Mouse (Mus musculus): ENCODE measurements around the gene Sema4c. TPM values are rescaled to one million over a fixed set of nuclear protein-coding genes. Genes with fewer than 3 reads are reported as not detected.

Gene Sema4c
- total and polyA plus RNA-seq, 3 experiments = 0.70 to 3.4 (median 1.5) TPM

DNA sequence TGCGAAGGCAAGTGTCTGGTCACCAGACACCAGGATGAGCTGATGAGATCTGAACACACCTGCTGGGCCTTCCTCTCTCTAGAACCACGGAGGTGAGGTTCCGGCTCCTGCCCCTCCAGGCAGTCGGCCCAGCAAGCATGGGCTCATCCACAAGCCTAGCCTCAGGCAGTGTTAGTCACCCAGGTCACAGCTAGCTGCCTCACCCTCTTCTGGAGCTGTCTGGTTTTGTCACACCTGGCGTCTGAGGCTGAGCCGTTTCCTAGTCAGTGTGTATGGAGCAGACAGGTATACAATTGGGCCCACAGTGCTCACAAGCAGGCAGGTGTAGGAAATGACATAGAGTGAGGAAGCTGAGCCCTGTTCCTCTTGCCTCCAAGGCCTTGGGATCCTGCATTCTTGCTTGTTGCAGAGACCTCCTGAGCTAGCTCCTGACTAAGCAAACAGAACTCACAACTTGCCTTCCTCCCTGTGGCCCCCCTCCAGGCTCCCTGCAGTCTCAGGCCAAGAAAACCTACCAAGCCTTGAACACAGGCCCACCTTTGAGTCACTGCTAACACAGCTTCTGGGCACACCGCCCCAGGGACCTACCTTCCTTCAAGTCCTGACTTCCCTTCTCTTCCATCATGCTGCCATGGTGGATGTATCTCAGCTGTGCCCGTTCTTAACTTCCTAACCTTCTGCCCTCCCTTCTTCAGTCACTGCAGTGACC, 25.4 kb upstream of the Sema4c start:
- Histone ChIP-seq H3K9ac (ENCODE audit: insufficient read depth, low read depth) (no peak overlapping the region), H3K36me3 (replicated peaks in 1 of 2; ENCODE audit: control insufficient read depth in 1 of 2, insufficient read depth in 1 of 2, low read length in 1 of 2) (no peaks in the 10 kb centered on the region), H3K4me3 (replicated peaks in 1 of 3; ENCODE audit: low read depth in 2 of 3, low read length in 2 of 3, poor library complexity in 1 of 3) (no peak overlapping the region), H3K79me2 (replicated peaks; ENCODE audit: control insufficient read depth, extremely low read depth, insufficient read depth, poor library complexity, severe bottlenecking) (no peaks in the 10 kb centered on the region), H3K9me3 (replicated peaks; ENCODE audit: low read length) (no peaks in the 10 kb centered on the region), H3K4me1 (ENCODE audit: control insufficient read depth in 1 of 2, insufficient read depth in 2 of 2) (peaks cover 4 to 17% of the 10 kb centered on the region in 2 experiments), H3K27me3 (replicated peaks) (peaks cover 12% of the 10 kb centered on the region), H3K27ac (ENCODE audit: insufficient read depth, low read depth) (no peak overlapping the region), H3K4me2 (ENCODE audit: insufficient read depth, low read depth, poor library complexity, severe bottlenecking) (no peak overlapping the region)
- dilution Hi-C loops (cut with MboI; ENCODE audit: extremely low pct_ligation_motif_present, extremely low pct_unique_long_range_greater_than_20kb, low sequenced_read_pairs) = no loop called here
- no peak for TF ChIP-seq MEF2A (IDR thresholded peaks at IDR 0.05; ENCODE audit: borderline replicate concordance, low read depth, low read length)
- no peak for TF ChIP-seq UBTF (IDR thresholded peaks at IDR 0.05; ENCODE audit: low read depth, low read length)
- TF ChIP-seq BHLHE40 (IDR thresholded peaks at IDR 0.05; ENCODE audit: low read depth, low read length) = no peak
- no peak for TF ChIP-seq EP300 (IDR thresholded peaks at IDR 0.05; ENCODE audit: low read length)
- no peak for TF ChIP-seq ZKSCAN1 (IDR thresholded peaks at IDR 0.05; ENCODE audit: borderline replicate concordance, low read depth, low read length)
- no peak for TF ChIP-seq TBP (conservative IDR thresholded peaks at IDR 0.05; ENCODE audit: low read depth, low read length)
- TF ChIP-seq USF1 (IDR thresholded peaks at IDR 0.05; ENCODE audit: low read depth, low read length) = no peak
- TF ChIP-seq JUND (conservative IDR thresholded peaks at IDR 0.05; ENCODE audit: low read depth, low read length) = no peak
- TF ChIP-seq PAX5 (IDR thresholded peaks at IDR 0.05; ENCODE audit: low read length) = no peak
- TF ChIP-seq MAFK (IDR thresholded peaks at IDR 0.05; ENCODE audit: insufficient replicate concordance, low read length) = no peak
- no peak for TF ChIP-seq KAT2A (IDR thresholded peaks at IDR 0.05; ENCODE audit: insufficient replicate concordance, low read length)
- TF ChIP-seq RCOR1 (conservative IDR thresholded peaks at IDR 0.05; ENCODE audit: low read depth, low read length) = no peak
- no peak for TF ChIP-seq CHD1 (IDR thresholded peaks at IDR 0.05; ENCODE audit: low read depth, low read length)
- no peak for TF ChIP-seq CTCF (conservative IDR thresholded peaks at IDR 0.05 in 1 of 2, IDR thresholded peaks at IDR 0.05 in 1 of 2; ENCODE audit: low read depth in 2 of 2, low read length in 2 of 2)
- TF ChIP-seq ZC3H11A (IDR thresholded peaks at IDR 0.05; ENCODE audit: low read depth, low read length) = no peak
- TF ChIP-seq NRF1 (IDR thresholded peaks at IDR 0.05; ENCODE audit: low read depth, low read length) = no peak
- TF ChIP-seq GABPA (IDR thresholded peaks at IDR 0.05; ENCODE audit: insufficient replicate concordance, low read depth, low read length) = no peak
- TF ChIP-seq MAZ (IDR thresholded peaks at IDR 0.05; ENCODE audit: low read depth, low read length) = no peak
- no peak for TF ChIP-seq MAX (IDR thresholded peaks at IDR 0.05; ENCODE audit: low read length)
- in situ Hi-C loops (cut with MboI; ENCODE audit: low pct_ligation_motif_present, low pct_unique_long_range_greater_than_20kb, low sequenced_read_pairs) = no loop called here
- no peak for DNase-seq (ENCODE audit: extremely low read depth)

GRCm38 (mm10) chr1:36582211-36582610, 24.1 kb upstream of the Sema4c start:
- Histone ChIP-seq H3K9ac (ENCODE audit: insufficient read depth, low read depth) (no peak overlapping the region), H3K79me2 (replicated peaks; ENCODE audit: control insufficient read depth, extremely low read depth, insufficient read depth, poor library complexity, severe bottlenecking) (no peaks in the 10 kb centered on the region), H3K4me1 (ENCODE audit: control insufficient read depth in 1 of 2, insufficient read depth in 2 of 2) (peaks cover 0 to 9% of the 10 kb centered on the region in 2 experiments; a peak in 2 of 4 replicates), H3K4me2 (ENCODE audit: insufficient read depth, low read depth, poor library complexity, severe bottlenecking) (no peak overlapping the region), H3K4me3 (replicated peaks in 1 of 3; ENCODE audit: low read depth in 2 of 3, low read length in 2 of 3, poor library complexity in 1 of 3) (no peak overlapping the region), H3K36me3 (replicated peaks in 1 of 2; ENCODE audit: control insufficient read depth in 1 of 2, insufficient read depth in 1 of 2, low read length in 1 of 2) (no peaks in the 10 kb centered on the region), H3K27me3 (replicated peaks) (peaks cover 12% of the 10 kb centered on the region), H3K9me3 (replicated peaks; ENCODE audit: low read length) (no peaks in the 10 kb centered on the region), H3K27ac (ENCODE audit: insufficient read depth, low read depth) (no peak overlapping the region)
- no peak for DNase-seq (ENCODE audit: extremely low read depth)
- TF ChIP-seq NELFE (IDR thresholded peaks at IDR 0.05; ENCODE audit: low read depth, low read length) = no peak
- no peak for TF ChIP-seq JUN (IDR thresholded peaks at IDR 0.05; ENCODE audit: insufficient read depth, low read depth, low read length)
- TF ChIP-seq SIN3A (IDR thresholded peaks at IDR 0.05; ENCODE audit: low read length) = no peak
- no peak for TF ChIP-seq MXI1 (IDR thresholded peaks at IDR 0.05; ENCODE audit: low read depth, low read length)
- no peak for TF ChIP-seq HCFC1 (IDR thresholded peaks at IDR 0.05; ENCODE audit: low read depth, low read length)
- TF ChIP-seq ELF1 (IDR thresholded peaks at IDR 0.05; ENCODE audit: low read depth, low read length) = no peak
- no peak for TF ChIP-seq PAX5 (IDR thresholded peaks at IDR 0.05; ENCODE audit: low read length)
- no peak for TF ChIP-seq E2F4 (IDR thresholded peaks at IDR 0.05; ENCODE audit: insufficient replicate concordance, low read depth, low read length)
- no peak for TF ChIP-seq MYC (IDR thresholded peaks at IDR 0.05; ENCODE audit: low read depth, low read length)
- no peak for TF ChIP-seq MAFK (IDR thresholded peaks at IDR 0.05; ENCODE audit: insufficient replicate concordance, low read length)
- no peak for TF ChIP-seq CHD2 (IDR thresholded peaks at IDR 0.05; ENCODE audit: low read length)
- no peak for TF ChIP-seq ZMIZ1 (IDR thresholded peaks at IDR 0.05; ENCODE audit: low read depth, low read length)
- dilution Hi-C loops (cut with MboI; ENCODE audit: extremely low pct_ligation_motif_present, extremely low pct_unique_long_range_greater_than_20kb, low sequenced_read_pairs) = no loop called here
- in situ Hi-C loops (cut with MboI; ENCODE audit: low pct_ligation_motif_present, low pct_unique_long_range_greater_than_20kb, low sequenced_read_pairs) = no loop called here

All from CH12.LX (cell line).